Comparison of ENCODE assay signal across 10 mouse cellular contexts in genomic region chr17:10408681-10409081, GRCm38 (mm10).
DNase-seq lines count a peak whose midpoint lies in the region; ATAC-seq and TF ChIP-seq lines count a peak whose summit lies in the region.
"Had no signal": no experiment of that assay in that cellular context is flagged by ENCODE, and none has a peak within 500 bp of the region (broad histone marks: within the 10 kb centered on the region; RNA-seq: fewer than 3 reads in every experiment).

No protein-coding gene starts in this region.

- H3K4me3 ChIP-seq in hindbrain, embryonic 10.5 days, result no peak overlapping the region
- H3K4me3 ChIP-seq in hindbrain, embryonic 11.5 days (ENCODE audit: low read depth, low read length), result no peak overlapping the region
- H3K4me3 ChIP-seq in embryonic facial prominence, embryonic 10.5 days, result no peak overlapping the region
- no peak overlapping the region for H3K4me3 ChIP-seq in lung, adult 2 months (replicated peaks; ENCODE audit: extremely low read depth, low read depth, low read length)
- H3K4me3 ChIP-seq: midbrain, embryonic 12.5 days had no signal

- no peak for TF ChIP-seq CTCF in lung, adult 2 months (IDR thresholded peaks at IDR 0.05; ENCODE audit: insufficient read depth, low read length)

- peaks cover 41% of the 10 kb centered on the region for H3K4me1 ChIP-seq in hindbrain, embryonic 10.5 days (replicated peaks)
- 0 out of 2 replicates have a peak, but pooled peaks cover 2% of the 10 kb centered on the region for H3K4me1 ChIP-seq in hindbrain, embryonic 11.5 days (replicated peaks; ENCODE audit: control insufficient read depth, insufficient read depth, low read length)
- peaks cover 37% of the 10 kb centered on the region for H3K4me1 ChIP-seq in embryonic facial prominence, embryonic 10.5 days
- no peaks in the 10 kb centered on the region for H3K4me1 ChIP-seq in lung, adult 2 months (ENCODE audit: control insufficient read depth, insufficient read depth, low read length)

- peaks cover 4% of the 10 kb centered on the region; the same call in 1 of the 2 replicates for H3K27me3 ChIP-seq in hindbrain, embryonic 10.5 days (ENCODE audit: insufficient read depth, poor library complexity, severe bottlenecking)
- no peaks in the 10 kb centered on the region for H3K27me3 ChIP-seq in hindbrain, embryonic 11.5 days (ENCODE audit: control insufficient read depth, insufficient read depth, low read length)
- peaks cover 16% of the 10 kb centered on the region; the same call in 1 of the 2 replicates for H3K27me3 ChIP-seq in embryonic facial prominence, embryonic 10.5 days (replicated peaks; ENCODE audit: low read depth, poor library complexity, severe bottlenecking)
- H3K27me3 ChIP-seq: midbrain, embryonic 12.5 days had no signal

- no peak overlapping the region for H3K27ac ChIP-seq in hindbrain, embryonic 10.5 days
- no peak overlapping the region for H3K27ac ChIP-seq in hindbrain, embryonic 11.5 days (ENCODE audit: low read depth, low read length)
- no peak overlapping the region for H3K27ac ChIP-seq in embryonic facial prominence, embryonic 10.5 days (replicated peaks)
- H3K27ac ChIP-seq: liver, embryonic 14.5 days; midbrain, embryonic 12.5 days had no signal

- H3K4me2 ChIP-seq in hindbrain, embryonic 11.5 days (replicated peaks; ENCODE audit: low read depth, low read length), result no peak overlapping the region
- H3K4me2 ChIP-seq: midbrain, embryonic 12.5 days had no signal

- H3K9me3 ChIP-seq in hindbrain, embryonic 10.5 days, result no peaks in the 10 kb centered on the region
- H3K9me3 ChIP-seq in hindbrain, embryonic 11.5 days (ENCODE audit: control insufficient read depth, low read length), result no peaks in the 10 kb centered on the region
- H3K9me3 ChIP-seq in embryonic facial prominence, embryonic 10.5 days, result no peaks in the 10 kb centered on the region
- H3K9me3 ChIP-seq: midbrain, embryonic 12.5 days had no signal

- TF ChIP-seq POLR2A in lung, adult 2 months (IDR thresholded peaks at IDR 0.05; ENCODE audit: borderline replicate concordance, extremely low read depth, low read depth, low read length), result no peak

- no peaks in the 10 kb centered on the region for H3K36me3 ChIP-seq in hindbrain, embryonic 10.5 days
- H3K36me3 ChIP-seq in hindbrain, embryonic 11.5 days (ENCODE audit: control insufficient read depth, insufficient read depth, low read length), result no peaks in the 10 kb centered on the region
- H3K36me3 ChIP-seq in embryonic facial prominence, embryonic 10.5 days (replicated peaks), result no peaks in the 10 kb centered on the region
- H3K36me3 ChIP-seq: midbrain, embryonic 12.5 days had no signal

- peak; percentile 36 for DNase-seq in adrenal gland, adult 2 months
- DNase-seq in adrenal gland, postnatal 25 days, result no peak
- DNase-seq in hindbrain, embryonic 10.5 days (ENCODE audit: low spot score), result peak; percentile 45
- no peak for DNase-seq in hindbrain, embryonic 11.5 days (ENCODE audit: low spot score)
- DNase-seq in 3T3-L1 (ENCODE audit: low read depth, low spot score), result peak; percentile 30
- DNase-seq in embryonic facial prominence, embryonic 10.5 days (ENCODE audit: low spot score), result peak; percentile 59
- DNase-seq in frontal cortex, postnatal 25 days (ENCODE audit: low spot score in 2 of 2), result no peak
- no peak for DNase-seq in lung, adult 2 months

- no peak for ATAC-seq in hindbrain, embryonic 11.5 days (ENCODE audit: low FRiP score)

- 40% methylated on average over 4 of the region's 4 CpGs for WGBS in hindbrain, embryonic 10.5 days
- WGBS in hindbrain, embryonic 11.5 days, result 41% methylated on average over 4 of the region's 4 CpGs
- 23% methylated on average over 4 of the region's 4 CpGs for WGBS in embryonic facial prominence, embryonic 10.5 days
- 68% methylated on average over 4 of the region's 4 CpGs for WGBS in lung, adult 2 months

- no peak overlapping the region for H3K9ac ChIP-seq in hindbrain, embryonic 11.5 days (ENCODE audit: low read depth, low read length)
- H3K9ac ChIP-seq: liver, embryonic 14.5 days; midbrain, embryonic 12.5 days had no signal

Comparison
In these comparisons a context has a peak if more than half of its experiments do, and no peak if none do; other contexts are left out.
1. DNase-seq: peak in adrenal gland, adult 2 months (single experiment), hindbrain, embryonic 10.5 days (single experiment), 3T3-L1 (single experiment) and embryonic facial prominence, embryonic 10.5 days (single experiment); none in adrenal gland, postnatal 25 days (single experiment), hindbrain, embryonic 11.5 days (single experiment), frontal cortex, postnatal 25 days (0 of 2) and lung, adult 2 months (single experiment).